Mouse (Mus musculus) olfactory bulb, adult 2 months (tissue): Measurements from ENCODE around the gene Fbln2.

ENCODE experiments used
- CTCF ChIP-seq: fragments of 200-500 bp; IDR thresholded peaks from 2 replicates; pipeline ENCODE4 v1.5.1; 2012; ENCODE audit warnings: low read depth, mild to moderate bottlenecking, low read length, moderate library complexity; ENCODE audit not compliant: insufficient read depth
- POLR2A ChIP-seq: fragments of 200-500 bp; IDR thresholded peaks from 2 replicates; pipeline ENCODE4 v1.6.1; 2012; ENCODE audit warnings: mild to moderate bottlenecking, low read depth, low read length, moderate library complexity; ENCODE audit not compliant: insufficient read depth

GRCm38 (mm10) chr6:91202571-91202970 is 9.7 kb upstream of the Fbln2 start:
- TF ChIP-seq POLR2A (no peak), CTCF (no peak)
